Mouse (Mus musculus) layer of hippocampus, postnatal 36 days (tissue): ENCODE measurements around the gene Cyp2j5. TPM values are rescaled to one million over a fixed set of nuclear protein-coding genes. Genes with fewer than 3 reads are reported as not detected.
A peak's percentile ranks its signal among the peaks of the same experiment; 100 is the strongest.
"Not testable (repeated sequence)": the region's sequence is repeated elsewhere in the genome, so short reads cannot be mapped to it uniquely, and the experiment has no call there.

Experiments used
- DNase-seq, 2 experiments: peaks; one replicate each; pipeline ENCODE4 v3.0.0; 2022
- total RNA-seq, 2 experiments: library from RNA; stranded (reverse); gene quantifications; 2 replicates each; pipeline ENCODE4 v1.2.3; 2021

Gene Cyp2j5
- not detected for total RNA-seq

GRCm38 (mm10) chr4:96663991-96664390 lies at the start of gene Cyp2j5:
Cyp2j5 (minus strand) TSS chr4:96664154.
- no peak for DNase-seq

DNA sequence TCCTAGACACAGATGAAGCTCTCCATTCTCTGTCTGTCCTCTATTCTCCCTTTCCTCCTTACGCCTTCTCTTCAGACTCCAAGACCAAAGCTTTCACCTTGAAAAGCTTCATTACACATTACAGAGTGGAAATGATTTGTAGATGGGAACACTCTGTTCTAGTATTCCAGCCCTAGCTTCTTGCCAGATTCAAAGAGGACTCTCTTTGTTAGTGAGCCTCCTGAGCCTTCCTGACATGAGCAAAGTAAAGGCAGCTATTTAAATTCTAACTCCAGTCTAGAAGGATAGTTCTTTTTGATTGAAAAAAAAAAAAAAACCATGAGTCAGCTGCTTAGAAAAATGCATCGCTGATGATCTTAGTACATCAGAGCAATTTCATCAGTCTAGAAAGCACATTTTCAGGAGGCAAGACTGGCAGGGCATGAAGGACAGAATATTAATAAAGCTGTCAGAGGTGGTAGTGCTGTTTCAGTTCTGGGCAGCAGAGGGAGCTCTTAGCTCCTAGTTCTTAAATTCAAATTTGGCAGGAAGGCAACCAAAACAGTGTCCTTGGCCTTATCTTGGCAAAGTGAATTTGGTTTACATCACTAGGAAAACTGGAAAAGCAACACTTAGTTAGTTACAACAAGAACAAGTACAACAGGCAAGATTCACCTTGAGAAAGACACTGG lies 41.5 kb upstream of the Cyp2j5 start:
- DNase-seq: peak; percentile 43 to 51

GRCm38 (mm10) chr4:96698218-96698561 lies 34.2 kb upstream of the Cyp2j5 start:
- no peak for DNase-seq

DNA sequence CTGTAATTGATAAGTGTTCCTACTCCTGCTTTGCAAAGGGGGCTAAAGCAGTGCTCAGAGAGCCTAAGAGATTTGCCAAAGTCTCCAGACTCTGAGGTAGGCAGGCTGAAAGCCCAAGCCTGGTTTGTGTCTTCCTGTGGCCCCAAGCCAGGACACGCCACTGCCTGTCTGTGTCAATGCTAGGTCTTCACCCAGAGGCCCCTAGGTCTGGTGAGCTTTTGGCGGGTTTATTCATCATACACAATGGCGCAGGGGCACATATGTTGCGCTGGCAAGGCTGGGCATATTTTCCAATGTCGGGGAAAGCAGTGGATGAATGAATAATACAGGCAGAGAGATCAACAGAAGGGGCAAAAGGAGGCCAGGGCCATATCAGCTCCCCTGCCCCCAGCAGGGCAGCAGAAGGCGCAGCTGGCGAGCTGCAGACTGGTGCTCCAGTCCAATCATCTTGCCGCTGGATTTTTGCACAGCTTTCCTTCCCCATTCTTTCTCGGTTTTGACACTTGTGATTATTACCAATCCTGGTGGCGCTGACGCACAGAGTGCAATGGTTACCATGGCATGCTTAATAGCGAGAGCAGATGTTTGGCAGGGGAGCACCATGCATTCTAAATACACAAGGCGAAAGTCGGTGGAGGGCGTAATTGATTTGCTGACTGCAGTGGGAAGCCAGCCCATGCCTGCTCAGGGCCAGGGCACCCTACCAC lies 33.7 kb upstream of the Cyp2j5 start:
- peak; percentile 27 to 40 for DNase-seq

DNA sequence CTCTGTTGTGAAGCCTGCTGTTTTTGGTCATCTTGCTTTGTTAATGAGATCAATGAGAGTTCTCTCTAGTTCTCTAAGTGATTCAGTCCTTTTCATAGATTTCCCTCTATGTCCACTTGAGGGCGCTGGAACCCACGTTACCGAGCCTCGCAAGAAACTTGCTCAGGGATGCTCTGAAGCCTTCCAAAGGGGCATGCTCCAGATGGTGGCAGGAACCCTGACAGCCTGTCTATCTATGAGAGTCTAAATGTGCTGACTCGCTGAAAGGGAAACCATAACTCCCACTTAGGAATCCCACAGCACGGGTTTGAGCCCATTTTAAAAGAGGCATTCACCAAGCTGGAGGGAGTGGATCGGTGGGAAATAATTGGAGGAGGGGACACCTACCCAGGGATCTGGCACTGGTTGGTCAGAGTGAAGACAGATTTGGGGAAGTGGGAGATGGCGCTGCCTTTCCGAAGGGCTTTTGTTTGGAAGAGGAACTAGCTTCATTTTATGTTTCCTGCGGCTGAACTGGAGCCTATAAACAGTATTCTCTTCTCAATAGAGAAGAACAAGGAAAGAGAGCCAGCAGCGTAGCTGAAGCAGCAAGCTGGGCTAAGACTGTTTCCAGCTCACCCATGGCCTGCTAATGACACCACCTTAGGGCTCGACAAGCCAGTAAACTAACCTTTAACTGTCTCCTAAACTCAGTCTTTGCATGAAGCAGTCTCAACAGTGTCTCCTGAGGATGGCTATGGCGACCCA lies 32.8 kb upstream of the Cyp2j5 start:
- peak; percentile 70 for DNase-seq

- no peak for DNase-seq
Observed at GRCm38 (mm10) chr4:96687358-96687803, 23.4 kb upstream of the Cyp2j5 start.

- no peak for DNase-seq
Observed at GRCm38 (mm10) chr4:96683474-96683873, 19.5 kb upstream of the Cyp2j5 start.

DNA sequence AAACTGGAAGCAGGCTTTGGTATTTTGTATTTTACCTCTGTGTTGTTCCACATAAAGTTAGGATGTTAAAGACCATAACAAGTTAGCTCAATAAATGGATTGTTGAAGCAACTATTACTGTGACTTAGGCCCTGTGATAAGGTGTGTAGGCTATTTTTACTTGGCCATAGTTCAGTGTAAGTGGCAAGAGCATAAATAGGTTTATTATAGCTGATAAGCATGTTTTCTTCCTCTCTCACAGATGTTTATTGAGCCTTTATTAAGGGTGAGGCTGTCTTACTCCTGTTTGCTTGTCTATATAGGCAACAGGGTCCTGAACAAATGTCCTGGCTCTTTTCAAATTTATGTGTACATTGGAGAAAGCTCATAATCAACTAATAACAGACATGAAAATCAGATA lies 17.0 kb upstream of the Cyp2j5 start:
- DNase-seq: no peak

GRCm38 (mm10) chr4:96680233-96680632 lies 16.3 kb upstream of the Cyp2j5 start:
- peak in 1 of 2 experiments; percentile 38 for DNase-seq

DNA sequence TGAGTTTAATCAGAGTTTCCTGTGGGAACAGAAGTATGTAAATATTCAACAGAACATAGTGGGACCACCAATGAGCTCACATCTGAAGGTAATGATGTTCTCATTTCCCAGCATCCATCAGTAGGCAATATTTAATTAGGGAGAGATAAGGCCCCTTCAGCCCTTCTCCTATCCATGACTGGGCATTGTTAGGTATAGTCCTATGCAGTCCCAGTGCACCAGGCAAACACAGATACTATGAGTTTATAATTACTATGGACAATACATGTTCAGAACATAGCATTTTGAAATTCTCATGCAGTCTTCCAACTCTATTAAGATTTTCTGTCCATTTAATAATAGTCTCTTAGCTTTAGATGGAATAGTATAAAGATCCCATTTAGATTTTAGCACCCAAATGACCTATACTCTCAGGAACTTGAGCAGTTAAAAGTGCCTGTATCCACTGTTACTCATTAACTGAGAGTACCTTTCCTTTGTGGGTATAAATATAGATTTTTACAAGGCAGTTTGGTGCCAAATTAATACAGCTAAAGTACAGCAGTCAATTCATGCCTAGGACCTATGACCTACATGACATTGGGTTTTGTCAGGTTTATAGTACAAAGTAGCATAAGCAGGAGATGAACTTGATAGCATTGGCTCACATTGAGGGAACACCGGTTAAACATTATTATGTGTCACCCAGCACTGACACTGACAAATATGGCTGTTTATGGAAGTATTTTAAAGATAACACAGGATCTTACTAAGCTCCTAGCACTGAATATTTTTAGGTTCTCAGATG lies 907 bp upstream of the Cyp2j5 start:
- DNase-seq: no peak

- DNase-seq: no peak
Observed at GRCm38 (mm10) chr4:96635455-96635854, 28.5 kb downstream of the Cyp2j5 start.

- no peak for DNase-seq
Observed at GRCm38 (mm10) chr4:96622474-96622873, 41.5 kb downstream of the Cyp2j5 start.

DNA sequence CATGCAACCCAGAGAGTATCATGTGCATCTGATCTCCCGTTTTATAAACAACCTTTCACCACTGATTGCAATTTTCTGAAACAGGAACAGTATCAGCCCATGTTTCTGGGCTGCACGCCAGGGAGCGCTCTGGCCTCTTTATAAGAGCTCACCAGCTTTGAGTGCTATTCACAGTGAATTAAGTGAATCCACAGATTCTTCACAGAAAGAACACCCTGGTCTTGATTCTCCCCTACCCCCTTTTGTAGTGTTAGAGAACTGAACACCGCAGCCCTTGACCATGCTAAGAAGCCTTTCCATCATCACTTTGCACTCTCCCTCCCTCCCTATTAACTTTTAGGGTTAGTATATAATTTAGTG lies 72.2 kb downstream of the Cyp2j5 start:
- peak in 1 of 2 experiments; percentile 71 for DNase-seq

GRCm38 (mm10) chr4:96590911-96591790 lies 72.8 kb downstream of the Cyp2j5 start, which contains the start of gene Cyp2j9:
Cyp2j9 (minus strand) TSS chr4:96591578.
- peak; percentile 50 to 71 for DNase-seq

- DNase-seq: peak in 1 of 2 experiments; percentile 12
Observed at GRCm38 (mm10) chr4:96581425-96582088, 82.4 kb downstream of the Cyp2j5 start.

GRCm38 (mm10) chr4:96580351-96580750 lies 83.6 kb downstream of the Cyp2j5 start:
- DNase-seq: not testable (repeated sequence)
